Comparison of ENCODE assay signal across 8 mouse cellular contexts in the genomic region with DNA sequence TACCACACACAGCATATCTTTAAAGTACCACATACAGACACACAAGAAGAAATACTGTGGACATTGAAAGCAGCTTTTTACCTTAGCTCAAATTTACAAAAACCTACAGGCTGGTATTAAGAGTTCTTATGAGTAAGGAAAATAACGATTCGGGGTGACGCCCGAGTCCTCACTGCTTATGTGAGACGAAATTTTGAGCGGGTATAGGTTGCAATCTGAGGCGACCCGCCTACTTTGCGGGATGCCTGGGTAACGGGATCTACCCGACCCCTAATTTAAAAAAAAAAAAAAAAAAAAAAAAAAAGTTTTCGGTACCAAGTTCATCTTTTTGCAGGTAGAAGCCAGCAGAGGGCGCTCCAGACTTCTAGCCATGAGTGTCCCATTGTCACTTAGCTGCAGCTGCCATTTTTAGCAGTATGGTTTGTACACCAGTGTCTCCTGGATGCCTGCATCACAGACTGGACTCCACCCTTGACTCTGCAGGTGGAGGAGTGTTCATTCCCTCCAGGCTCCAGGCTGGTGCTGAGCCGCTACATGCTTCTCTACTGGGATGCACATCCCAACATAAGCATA. TPM values are rescaled to one million over a fixed set of nuclear protein-coding genes. Genes with fewer than 3 reads are reported as not detected.
DNase-seq lines count a peak whose midpoint lies in the region; ATAC-seq and TF ChIP-seq lines count a peak whose summit lies in the region.

No protein-coding gene starts in this region.

- TF ChIP-seq CTCF in E14TG2a.4 (conservative IDR thresholded peaks at IDR 0.05; ENCODE audit: low read length) = peak; percentile 63
- TF ChIP-seq CTCF in gastrocnemius, adult 2 months (IDR thresholded peaks at IDR 0.05) = peak; percentile 75

- no peak overlapping the region for H3K4me2 ChIP-seq in intestine, embryonic 14.5 days (ENCODE audit: low read length)
- peak overlapping the region; percentile 44; the same call in 1 of the 2 replicates for H3K4me2 ChIP-seq in liver, embryonic 11.5 days

- WGBS in intestine, embryonic 14.5 days = 24% methylated on average over 14 of the region's 14 CpGs
- WGBS in liver, embryonic 11.5 days = 20% methylated on average over 14 of the region's 14 CpGs

- peak; percentile 80 for DNase-seq in A20 (ENCODE audit: low read depth, low spot score)
- peak; percentile 84 for DNase-seq in c-Kit-positive CD71-positive TER-119-negative erythroid progenitor cells, embryonic 14.5 days (ENCODE audit: low read depth)
- DNase-seq in gastrocnemius, adult 2 months = peak; percentile 81
- DNase-seq in intestine, embryonic 14.5 days (ENCODE audit: low spot score) = peak; percentile 72
- DNase-seq in liver, embryonic 11.5 days (ENCODE audit: low spot score) = peak; percentile 70
- peak; percentile 85 for DNase-seq in thymus, postnatal 4 days

- peaks cover 31% of the 10 kb centered on the region for H3K4me1 ChIP-seq in E14TG2a.4 (replicated peaks; ENCODE audit: low read depth, low read length)
- H3K4me1 ChIP-seq in intestine, embryonic 14.5 days (replicated peaks; ENCODE audit: control insufficient read depth, insufficient read depth, low read length) = 0 out of 2 replicates have a peak, but pooled peaks cover 5% of the 10 kb centered on the region
- H3K4me1 ChIP-seq in liver, embryonic 11.5 days (replicated peaks; ENCODE audit: control insufficient read depth, insufficient read depth, low read length) = peaks cover 14% of the 10 kb centered on the region; the same call in 1 of the 2 replicates

- no peak overlapping the region for H3K4me3 ChIP-seq in E14TG2a.4 (replicated peaks; ENCODE audit: low read length)
- H3K4me3 ChIP-seq in gastrocnemius, adult 2 months = peak overlapping the region; percentile 57
- no peak overlapping the region for H3K4me3 ChIP-seq in intestine, embryonic 14.5 days (ENCODE audit: low read depth, low read length)
- H3K4me3 ChIP-seq in liver, embryonic 11.5 days (ENCODE audit: low read depth, low read length) = no peak overlapping the region

- H3K9ac ChIP-seq in intestine, embryonic 14.5 days (ENCODE audit: low read length) = no peak overlapping the region
- no peak overlapping the region for H3K9ac ChIP-seq in liver, embryonic 11.5 days (ENCODE audit: low read depth, low read length)

- no peaks in the 10 kb centered on the region for H3K27me3 ChIP-seq in E14TG2a.4 (ENCODE audit: insufficient read depth, low read length)
- no peaks in the 10 kb centered on the region for H3K27me3 ChIP-seq in intestine, embryonic 14.5 days (replicated peaks; ENCODE audit: control insufficient read depth, insufficient read depth, low read length)
- H3K27me3 ChIP-seq in liver, embryonic 11.5 days (replicated peaks; ENCODE audit: control insufficient read depth, insufficient read depth, low read length) = no peaks in the 10 kb centered on the region

- ATAC-seq in intestine, embryonic 14.5 days (replicated peaks; ENCODE audit: low FRiP score, low TSS enrichment, low read depth) = no peak; the same call in 1 of the 2 replicates
- ATAC-seq in liver, embryonic 11.5 days (replicated peaks; ENCODE audit: low FRiP score) = peak; percentile 73
- peak; percentile 68 for ATAC-seq in neutrophil, adult 5-6 weeks (ENCODE audit: extremely low read depth, insufficient number of reproducible peaks, low FRiP score, poor library complexity, severe bottlenecking)

- peak overlapping the region; percentile 53 for H3K27ac ChIP-seq in gastrocnemius, adult 2 months
- H3K27ac ChIP-seq in intestine, embryonic 14.5 days (ENCODE audit: low read depth) = no peak overlapping the region
- no peak overlapping the region for H3K27ac ChIP-seq in liver, embryonic 11.5 days (ENCODE audit: low read depth, low read length)

- intact Hi-C loops in gastrocnemius, adult 2 months (cut with DNase I) = loop anchor here (1.0 kb wide), 1 partner anchor 37 kb away; no protein-coding TSS in a partner anchor

- H3K9me3 ChIP-seq in E14TG2a.4 (ENCODE audit: low read length) = no peaks in the 10 kb centered on the region
- no peaks in the 10 kb centered on the region for H3K9me3 ChIP-seq in intestine, embryonic 14.5 days (ENCODE audit: control insufficient read depth, low read length)
- no peaks in the 10 kb centered on the region for H3K9me3 ChIP-seq in liver, embryonic 11.5 days (ENCODE audit: control insufficient read depth, low read length)

- no peaks in the 10 kb centered on the region for H3K36me3 ChIP-seq in E14TG2a.4 (ENCODE audit: insufficient read depth, low read length)
- no peaks in the 10 kb centered on the region for H3K36me3 ChIP-seq in intestine, embryonic 14.5 days (ENCODE audit: control insufficient read depth, insufficient read depth, low read length)
- H3K36me3 ChIP-seq in liver, embryonic 11.5 days (ENCODE audit: control insufficient read depth, insufficient read depth, low read length) = no peaks in the 10 kb centered on the region

RNA-seq across cellular contexts. Expression of a gene that starts 12.4 kb away (rescaled TPM):
- total RNA-seq in gastrocnemius, adult 2 months (2021) = 100 to 1,000 TPM; 320 to 332 TPM
- 334 and 336 TPM in 2 replicates for polyA plus RNA-seq in intestine, embryonic 14.5 days (2014; fragmentation: Nextera tagmentation; extraction: Ambion mirVana)
- polyA plus RNA-seq in liver, embryonic 11.5 days (2014; fragmentation: Nextera tagmentation; extraction: Ambion mirVana) = 312 and 324 TPM in 2 replicates
- total RNA-seq in neutrophil, adult 5-6 weeks (2017) = 144 and 165 TPM in 2 replicates

RNA-seq across cellular contexts. Expression of a gene that starts 36.1 kb away (rescaled TPM):
- total RNA-seq in gastrocnemius, adult 2 months (2021) = 10 to 100 TPM in 1 of 2 experiments, 1 to 10 TPM in 1; 8.8 to 13.0 TPM
- polyA plus RNA-seq in intestine, embryonic 14.5 days (2014; fragmentation: Nextera tagmentation; extraction: Ambion mirVana) = 47.4 and 47.6 TPM in 2 replicates
- 54.4 and 59.0 TPM in 2 replicates for polyA plus RNA-seq in liver, embryonic 11.5 days (2014; fragmentation: Nextera tagmentation; extraction: Ambion mirVana)
- total RNA-seq in neutrophil, adult 5-6 weeks (2017) = 9.5 and 17.2 TPM in 2 replicates
